Comparison of ENCODE assay signal across 8 mouse cellular contexts in the genomic region with DNA sequence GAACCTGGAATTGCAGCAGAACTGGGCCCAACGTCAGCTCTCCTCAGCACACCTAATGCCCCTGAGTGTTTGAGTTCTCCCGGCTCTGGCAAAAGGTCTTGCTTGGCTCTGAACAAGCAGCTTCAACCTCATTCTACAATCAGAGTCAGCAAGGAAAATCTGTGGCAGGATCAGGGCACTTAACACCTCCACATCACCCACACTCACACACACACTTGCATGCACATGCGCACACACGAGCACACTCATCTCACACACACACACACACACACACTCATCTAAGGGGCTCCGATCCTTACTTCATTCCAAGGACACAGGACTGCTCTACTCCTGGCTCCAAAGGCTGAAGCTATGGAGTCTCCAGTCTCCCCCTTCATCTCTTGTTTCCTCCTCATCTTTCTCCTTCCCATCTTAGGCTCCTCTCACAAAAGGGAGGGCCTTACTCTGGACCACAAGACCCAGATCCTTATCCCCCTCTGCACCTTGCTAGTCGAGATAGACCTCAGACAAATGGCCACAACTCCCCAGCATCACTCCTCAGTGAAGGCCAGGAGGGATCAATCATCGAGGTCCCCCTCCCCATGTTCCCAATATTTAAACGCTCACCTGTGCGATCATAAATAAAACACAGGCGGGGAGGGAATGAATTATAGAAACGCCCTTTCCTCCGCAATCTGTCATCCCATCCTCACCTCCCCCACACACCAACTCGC. TPM values are rescaled to one million over a fixed set of nuclear protein-coding genes. Genes with fewer than 3 reads are reported as not detected.
DNase-seq lines count a peak whose midpoint lies in the region; ATAC-seq and TF ChIP-seq lines count a peak whose summit lies in the region.

No protein-coding gene starts in this region.

- H3K27me3 ChIP-seq in heart, adult 2 months (ENCODE audit: control insufficient read depth, insufficient read depth, low read length) = no peaks in the 10 kb centered on the region
- no peaks in the 10 kb centered on the region for H3K27me3 ChIP-seq in midbrain, embryonic 11.5 days (ENCODE audit: control insufficient read depth, insufficient read depth, low read length)
- H3K27me3 ChIP-seq in midbrain, embryonic 10.5 days (ENCODE audit: low read depth, poor library complexity, severe bottlenecking) = no peaks in the 10 kb centered on the region
- H3K27me3 ChIP-seq in intestine, postnatal 0 days (replicated peaks; ENCODE audit: control insufficient read depth, insufficient read depth, low read length) = no peaks in the 10 kb centered on the region
- no peaks in the 10 kb centered on the region for H3K27me3 ChIP-seq in small intestine, adult 2 months (ENCODE audit: control insufficient read depth, insufficient read depth, low read length)

- TF ChIP-seq EP300 in heart, adult 2 months (IDR thresholded peaks at IDR 0.05; ENCODE audit: insufficient read depth, low read depth, low read length) = no peak

- peaks cover 11% of the 10 kb centered on the region for H3K4me1 ChIP-seq in heart, adult 2 months (ENCODE audit: control insufficient read depth, insufficient read depth, low read length)
- H3K4me1 ChIP-seq in midbrain, embryonic 11.5 days (ENCODE audit: control insufficient read depth, insufficient read depth, low read length) = peaks cover 4% of the 10 kb centered on the region; the same call in 1 of the 2 replicates
- H3K4me1 ChIP-seq in midbrain, embryonic 10.5 days = peaks cover 21% of the 10 kb centered on the region
- H3K4me1 ChIP-seq in intestine, postnatal 0 days (replicated peaks; ENCODE audit: control insufficient read depth, insufficient read depth, low read length) = 0 out of 2 replicates have a peak, but pooled peaks cover 3% of the 10 kb centered on the region
- H3K4me1 ChIP-seq in small intestine, adult 2 months (ENCODE audit: control insufficient read depth, insufficient read depth, insufficient read length, low read length) = peaks cover 5% of the 10 kb centered on the region; the same call in 1 of the 2 replicates

- peak overlapping the region; percentile 94 for H3K4me3 ChIP-seq in heart, adult 2 months
- H3K4me3 ChIP-seq in midbrain, embryonic 11.5 days (ENCODE audit: low read depth, low read length) = no peak overlapping the region
- H3K4me3 ChIP-seq in midbrain, embryonic 10.5 days = no peak overlapping the region
- no peak overlapping the region for H3K4me3 ChIP-seq in intestine, postnatal 0 days (ENCODE audit: low read depth, low read length)
- H3K4me3 ChIP-seq in small intestine, adult 2 months (ENCODE audit: low read depth, low read length) = no peak overlapping the region

- intact Hi-C loops in heart, adult 2 months (cut with DNase I) = loop anchor here (2.0 kb wide), 1 partner anchor 110 kb away; no protein-coding TSS in a partner anchor

- H3K79me2 ChIP-seq in heart, adult 2 months (replicated peaks; ENCODE audit: control insufficient read depth, insufficient read depth, low read length) = no peaks in the 10 kb centered on the region; the same call in 1 of the 2 replicates

- no peak for TF ChIP-seq CTCF in heart, adult 2 months (IDR thresholded peaks at IDR 0.05)
- no peak for TF ChIP-seq CTCF in intestine, postnatal 0 days (IDR thresholded peaks at IDR 0.05; ENCODE audit: low read depth)
- TF ChIP-seq CTCF in small intestine, adult 2 months (IDR thresholded peaks at IDR 0.05; ENCODE audit: extremely low read depth, insufficient read length, insufficient replicate concordance, low read depth, low read length) = no peak

- H3K36me3 ChIP-seq in heart, adult 2 months (ENCODE audit: control insufficient read depth, insufficient read depth, low read length) = peaks cover 12% of the 10 kb centered on the region
- H3K36me3 ChIP-seq in midbrain, embryonic 11.5 days (ENCODE audit: control insufficient read depth, insufficient read depth, low read length) = no peaks in the 10 kb centered on the region
- H3K36me3 ChIP-seq in midbrain, embryonic 10.5 days = no peaks in the 10 kb centered on the region
- H3K36me3 ChIP-seq in intestine, postnatal 0 days (ENCODE audit: control insufficient read depth, insufficient read depth) = no peaks in the 10 kb centered on the region
- H3K36me3 ChIP-seq in small intestine, adult 2 months (ENCODE audit: control insufficient read depth, insufficient read depth, low read length) = no peaks in the 10 kb centered on the region

- no peak for TF ChIP-seq POLR2A in heart, adult 2 months (IDR thresholded peaks at IDR 0.05; ENCODE audit: insufficient read depth, low read depth, low read length)
- no peak for TF ChIP-seq POLR2A in small intestine, adult 2 months (IDR thresholded peaks at IDR 0.05; ENCODE audit: low read depth, low read length)

- H3K27ac ChIP-seq in heart, adult 2 months = peak overlapping the region; percentile 98
- no peak overlapping the region for H3K27ac ChIP-seq in midbrain, embryonic 11.5 days (ENCODE audit: low read depth, low read length)
- H3K27ac ChIP-seq in midbrain, embryonic 10.5 days (replicated peaks) = no peak overlapping the region
- H3K27ac ChIP-seq in intestine, postnatal 0 days (ENCODE audit: low read depth, low read length) = no peak overlapping the region
- peak overlapping the region; percentile 14; the same call in 1 of the 2 replicates for H3K27ac ChIP-seq in small intestine, adult 2 months (ENCODE audit: insufficient read depth, low read depth, low read length)

- H3K9me3 ChIP-seq in midbrain, embryonic 11.5 days (ENCODE audit: control insufficient read depth, low read length) = no peaks in the 10 kb centered on the region
- H3K9me3 ChIP-seq in midbrain, embryonic 10.5 days (replicated peaks) = no peaks in the 10 kb centered on the region
- H3K9me3 ChIP-seq in intestine, postnatal 0 days (ENCODE audit: control insufficient read depth) = no peaks in the 10 kb centered on the region

- ATAC-seq in midbrain, embryonic 11.5 days (ENCODE audit: low FRiP score) = no peak
- ATAC-seq in intestine, postnatal 0 days = no peak

- peak overlapping the region; percentile 44 for H3K9ac ChIP-seq in heart, adult 2 months (ENCODE audit: low read depth, low read length)
- no peak overlapping the region for H3K9ac ChIP-seq in midbrain, embryonic 11.5 days (ENCODE audit: low read length)
- no peak overlapping the region for H3K9ac ChIP-seq in intestine, postnatal 0 days (ENCODE audit: low read depth, low read length)

- WGBS in heart, adult 2 months = 49% methylated on average over 13 of the region's 13 CpGs
- WGBS in midbrain, embryonic 11.5 days = 81% methylated on average over 13 of the region's 13 CpGs
- 84% methylated on average over 13 of the region's 13 CpGs for WGBS in midbrain, embryonic 10.5 days
- 76% methylated on average over 13 of the region's 13 CpGs for WGBS in intestine, postnatal 0 days
- WGBS in small intestine, adult 2 months = 87% methylated on average over 13 of the region's 13 CpGs

- no peak for DNase-seq in heart, adult 2 months
- DNase-seq in heart, adult 8-10 months (ENCODE audit: low spot score) = no peak
- peak; percentile 76 for DNase-seq in midbrain, embryonic 11.5 days (ENCODE audit: low spot score, missing footprints)
- DNase-seq in midbrain, embryonic 10.5 days (ENCODE audit: low spot score) = no peak
- DNase-seq in ovary, postnatal 10 days (ENCODE audit: low spot score) = no peak
- no peak for DNase-seq in urinary bladder, adult 2 months (ENCODE audit: low spot score)

- H3K4me2 ChIP-seq in midbrain, embryonic 11.5 days = no peak overlapping the region
- peak overlapping the region; percentile 90 for H3K4me2 ChIP-seq in intestine, postnatal 0 days (replicated peaks; ENCODE audit: low read depth)

RNA-seq across cellular contexts. Expression of a gene that starts 3.0 kb away (rescaled TPM):
- total RNA-seq in heart, adult 2 months (2021) = 100 to 1,000 TPM; 638 to 971 TPM
- 185 and 253 TPM in 2 replicates for polyA plus RNA-seq in heart, adult 2 months (2012; rRNA removed)
- 100 to 1,000 TPM; 758 to 979 (median 853) TPM for total RNA-seq in heart, adult 8-10 months (2022)
- polyA plus RNA-seq in midbrain, embryonic 11.5 days (2014; fragmentation: Nextera tagmentation; extraction: Ambion mirVana) = 61.0 and 62.6 TPM in 2 replicates
- polyA plus RNA-seq in midbrain, embryonic 10.5 days (2016; fragmentation: Nextera tagmentation; extraction: Ambion mirVana) = 47.9 and 62.2 TPM in 2 replicates
- polyA plus RNA-seq in intestine, postnatal 0 days (2015; fragmentation: Nextera tagmentation; extraction: Ambion mirVana) = 73.8 and 86.2 TPM in 2 replicates
- 8.8 and 13.2 TPM in 2 replicates for polyA plus RNA-seq in small intestine, adult 2 months (2012; rRNA removed)
- 313 and 368 TPM in 2 replicates for polyA plus RNA-seq in urinary bladder, adult 2 months (2012; rRNA removed)

Comparison
In these comparisons a context has a peak if more than half of its experiments do, and no peak if none do; other contexts are left out.
1. H3K27ac ChIP-seq: peak in heart, adult 2 months (single experiment) and small intestine, adult 2 months (single experiment); none in midbrain, embryonic 11.5 days (single experiment), midbrain, embryonic 10.5 days (single experiment) and intestine, postnatal 0 days (single experiment).